Mouse (Mus musculus) CH12.LX (cell line): ENCODE results near the gene Slc31a1. TPM values are rescaled to one million over a fixed set of nuclear protein-coding genes. Genes with fewer than 3 reads are reported as not detected.

ENCODE experiments used
- DNase-seq: peaks from one replicate; pipeline ENCODE4 v3.0.0-alpha.2; 2013; ENCODE audit errors: extremely low read depth
- H3K27ac ChIP-seq: 2 replicates; pipeline ENCODE4 v1.5.1; 2012; ENCODE audit warnings: low read depth, mild to moderate bottlenecking, control low read depth, moderate library complexity; ENCODE audit not compliant: insufficient read depth
- H3K27me3 ChIP-seq: replicated peaks from 2 replicates; pipeline ENCODE3; 2012; ENCODE audit warnings: inconsistent platforms
- H3K36me3 ChIP-seq, 2 experiments: replicated peaks in 1 of 2; 2 replicates each; pipeline versions ENCODE3 to v1.6.1; 2012; ENCODE audit warnings: inconsistent platforms in 1 of 2, low read length in 1 of 2, mild to moderate bottlenecking in 1 of 2, mixed read lengths in 1 of 2, moderate library complexity in 1 of 2; ENCODE audit not compliant: control insufficient read depth in 1 of 2, insufficient read depth in 1 of 2
- H3K4me1 ChIP-seq, 2 experiments: 2 replicates each; pipeline ENCODE4 v1.6.1; 2012; ENCODE audit warnings: inconsistent platforms in 1 of 2, moderate library complexity in 1 of 2; ENCODE audit not compliant: insufficient read depth in 2 of 2, control insufficient read depth in 1 of 2
- H3K4me2 ChIP-seq: 2 replicates; pipeline ENCODE4 v1.6.1; 2012; ENCODE audit warnings: low read depth, mild to moderate bottlenecking, control low read depth; ENCODE audit not compliant: poor library complexity, insufficient read depth, severe bottlenecking
- H3K4me3 ChIP-seq, 3 experiments: fragments of 150-350 bp in 1 of 3; sonication (generic) in 1 of 3; replicated peaks in 1 of 3; 2 replicates each; pipeline versions ENCODE3 to v1.5.1; 2011 to 2012; ENCODE audit warnings: low read depth in 2 of 3, low read length in 2 of 3, mild to moderate bottlenecking in 2 of 3, moderate library complexity in 2 of 3, control low read depth in 1 of 3, improper control_type of control experiment in 1 of 3, inconsistent platforms in 1 of 3, mixed read lengths in 1 of 3; ENCODE audit not compliant: poor library complexity in 1 of 3
- H3K79me2 ChIP-seq: replicated peaks from 2 replicates; pipeline ENCODE4 v1.6.1; 2012; ENCODE audit warnings: mild to moderate bottlenecking, moderate library complexity; ENCODE audit not compliant: control insufficient read depth, poor library complexity, insufficient read depth, severe bottlenecking; ENCODE audit errors: extremely low read depth
- H3K9ac ChIP-seq: 2 replicates; pipeline ENCODE4 v1.6.1; 2012; ENCODE audit warnings: low read depth, mild to moderate bottlenecking, control low read depth, moderate library complexity; ENCODE audit not compliant: insufficient read depth
- H3K9me3 ChIP-seq: replicated peaks from 2 replicates; pipeline ENCODE3; 2012; ENCODE audit warnings: low read length, inconsistent platforms, mixed read lengths
- CHD2 ChIP-seq: IDR thresholded peaks from 2 replicates; pipeline ENCODE4 v1.6.1; 2011; ENCODE audit warnings: low read length, improper control_type of control experiment
- CTCF ChIP-seq, 2 experiments: IDR thresholded peaks in 1 of 2; conservative IDR thresholded peaks in 1 of 2; 2 replicates each; pipeline ENCODE4 v1.5.1; 2011 to 2012; ENCODE audit warnings: low read depth in 2 of 2, low read length in 2 of 2, improper control_type of control experiment in 1 of 2, inconsistent platforms in 1 of 2, mild to moderate bottlenecking in 1 of 2, moderate library complexity in 1 of 2
- ELF1 ChIP-seq: IDR thresholded peaks from 2 replicates; pipeline ENCODE4 v1.6.1; 2014; ENCODE audit warnings: low read depth, mild to moderate bottlenecking, inconsistent platforms, low read length, improper control_type of control experiment
- EP300 ChIP-seq: IDR thresholded peaks from 2 replicates; pipeline ENCODE4 v1.6.1; 2011; ENCODE audit warnings: low read length, improper control_type of control experiment
- ETS1 ChIP-seq: conservative IDR thresholded peaks from 2 replicates; pipeline ENCODE4 v1.6.1; 2012; ENCODE audit warnings: low read depth, mild to moderate bottlenecking, inconsistent platforms, low read length, improper control_type of control experiment, moderate library complexity
- HCFC1 ChIP-seq: IDR thresholded peaks from 2 replicates; pipeline ENCODE4 v1.6.1; 2012; ENCODE audit warnings: low read depth, mild to moderate bottlenecking, inconsistent platforms, low read length, improper control_type of control experiment
- IRF4 ChIP-seq: IDR thresholded peaks from 2 replicates; pipeline ENCODE4 v1.6.1; 2014; ENCODE audit warnings: low read depth, mild to moderate bottlenecking, inconsistent platforms, low read length, improper control_type of control experiment
- JUN ChIP-seq: IDR thresholded peaks from 2 replicates; pipeline ENCODE4 v1.6.1; 2011; ENCODE audit warnings: low read depth, mild to moderate bottlenecking, low read length, improper control_type of control experiment, moderate library complexity; ENCODE audit not compliant: insufficient read depth
- JUND ChIP-seq: conservative IDR thresholded peaks from 2 replicates; pipeline ENCODE4 v1.6.1; 2011; ENCODE audit warnings: low read depth, low read length, improper control_type of control experiment
- KAT2A ChIP-seq: IDR thresholded peaks from 2 replicates; pipeline ENCODE4 v1.6.1; 2012; ENCODE audit warnings: low read length, improper control_type of control experiment, inconsistent platforms; ENCODE audit not compliant: insufficient replicate concordance
- MAFK ChIP-seq: IDR thresholded peaks from 2 replicates; pipeline ENCODE4 v1.6.1; 2011; ENCODE audit warnings: low read length, improper control_type of control experiment; ENCODE audit not compliant: insufficient replicate concordance
- MAX ChIP-seq: IDR thresholded peaks from 2 replicates; pipeline ENCODE4 v1.6.1; 2011; ENCODE audit warnings: low read length, improper control_type of control experiment
- MAZ ChIP-seq: IDR thresholded peaks from 2 replicates; pipeline ENCODE4 v1.6.1; 2012; ENCODE audit warnings: low read depth, mild to moderate bottlenecking, inconsistent platforms, low read length, improper control_type of control experiment, moderate library complexity
- MEF2A ChIP-seq: IDR thresholded peaks from 2 replicates; pipeline ENCODE4 v1.6.1; 2014; ENCODE audit warnings: low read depth, mild to moderate bottlenecking, inconsistent platforms, low read length, improper control_type of control experiment, borderline replicate concordance
- MXI1 ChIP-seq: IDR thresholded peaks from 2 replicates; pipeline ENCODE4 v1.6.1; 2011; ENCODE audit warnings: mild to moderate bottlenecking, low read depth, low read length, improper control_type of control experiment
- MYC ChIP-seq: IDR thresholded peaks from 2 replicates; pipeline ENCODE4 v1.6.1; 2011; ENCODE audit warnings: low read depth, mild to moderate bottlenecking, improper control_type of control experiment, low read length
- NELFE ChIP-seq: IDR thresholded peaks from 2 replicates; pipeline ENCODE4 v1.6.1; 2011; ENCODE audit warnings: low read depth, low read length, improper control_type of control experiment
- NRF1 ChIP-seq: IDR thresholded peaks from 2 replicates; pipeline ENCODE4 v1.6.1; 2014; ENCODE audit warnings: low read depth, mild to moderate bottlenecking, inconsistent platforms, low read length, improper control_type of control experiment, moderate library complexity
- RAD21 ChIP-seq: IDR thresholded peaks from 2 replicates; pipeline ENCODE4 v1.6.1; 2011; ENCODE audit warnings: low read depth, mild to moderate bottlenecking, low read length, improper control_type of control experiment, moderate library complexity
- SMC3 ChIP-seq: IDR thresholded peaks from 2 replicates; pipeline ENCODE4 v1.6.1; 2011; ENCODE audit warnings: low read depth, low read length, improper control_type of control experiment
- TBP ChIP-seq: conservative IDR thresholded peaks from 2 replicates; pipeline ENCODE4 v1.6.1; 2011; ENCODE audit warnings: low read depth, low read length, improper control_type of control experiment
- TCF12 ChIP-seq: IDR thresholded peaks from 2 replicates; pipeline ENCODE4 v1.6.1; 2014; ENCODE audit warnings: low read depth, mild to moderate bottlenecking, inconsistent platforms, low read length, improper control_type of control experiment
- UBTF ChIP-seq: IDR thresholded peaks from 2 replicates; pipeline ENCODE4 v1.6.1; 2012; ENCODE audit warnings: low read depth, mild to moderate bottlenecking, inconsistent platforms, low read length, improper control_type of control experiment, moderate library complexity
- USF1 ChIP-seq: IDR thresholded peaks from 2 replicates; pipeline ENCODE4 v1.6.1; 2014; ENCODE audit warnings: low read depth, mild to moderate bottlenecking, inconsistent platforms, low read length, improper control_type of control experiment
- USF2 ChIP-seq: conservative IDR thresholded peaks from 2 replicates; pipeline ENCODE4 v1.6.1; 2011; ENCODE audit warnings: low read depth, low read length, improper control_type of control experiment
- ZC3H11A ChIP-seq: IDR thresholded peaks from 2 replicates; pipeline ENCODE4 v1.6.1; 2012; ENCODE audit warnings: low read depth, mild to moderate bottlenecking, inconsistent platforms, low read length, improper control_type of control experiment
- ZKSCAN1 ChIP-seq: IDR thresholded peaks from 2 replicates; pipeline ENCODE4 v1.6.1; 2012; ENCODE audit warnings: low read depth, inconsistent platforms, low read length, improper control_type of control experiment, borderline replicate concordance
- ZMIZ1 ChIP-seq: IDR thresholded peaks from 2 replicates; pipeline ENCODE4 v1.6.1; 2012; ENCODE audit warnings: low read depth, mild to moderate bottlenecking, inconsistent platforms, low read length, improper control_type of control experiment
- ZNF384 ChIP-seq: IDR thresholded peaks from 2 replicates; pipeline ENCODE4 v1.6.1; 2012; ENCODE audit warnings: low read depth, low read length, improper control_type of control experiment, inconsistent platforms
- dilution Hi-C: fragments of 300-500 bp; cut with MboI; formaldehyde crosslinking; loops from 2 replicates; pipeline ENCODE4 v1.14.3; 2020; ENCODE audit warnings: low sequenced_read_pairs; ENCODE audit not compliant: extremely low pct_unique_long_range_greater_than_20kb, extremely low pct_ligation_motif_present
- in situ Hi-C: fragments of 300-500 bp; cut with MboI; formaldehyde crosslinking; loops from 3 replicates; pipeline ENCODE4 v1.14.3; 2019; ENCODE audit warnings: low sequenced_read_pairs, low pct_ligation_motif_present, low pct_unique_long_range_greater_than_20kb, mixed read lengths
- polyA plus RNA-seq: library from polyadenylated mRNA; unstranded; fragments of >175 nt; gene quantifications from 2 replicates; pipeline ENCODE4 v1.2.1, GENCODE M21; 2012; ENCODE audit warnings: low read depth; ENCODE audit not compliant: insufficient read length
- total RNA-seq, 2 experiments: library from RNA; depleted of rRNA; stranded (reverse); fragments of 300-350 nt in 1 of 2; fragments of >200 nt in 1 of 2; gene quantifications; 2 replicates each; pipeline ENCODE4 v1.2.3; 2012 to 2014

Gene Slc31a1
- total and polyA plus RNA-seq, 3 experiments = 14.0 to 32.5 (median 19.7) TPM

DNA sequence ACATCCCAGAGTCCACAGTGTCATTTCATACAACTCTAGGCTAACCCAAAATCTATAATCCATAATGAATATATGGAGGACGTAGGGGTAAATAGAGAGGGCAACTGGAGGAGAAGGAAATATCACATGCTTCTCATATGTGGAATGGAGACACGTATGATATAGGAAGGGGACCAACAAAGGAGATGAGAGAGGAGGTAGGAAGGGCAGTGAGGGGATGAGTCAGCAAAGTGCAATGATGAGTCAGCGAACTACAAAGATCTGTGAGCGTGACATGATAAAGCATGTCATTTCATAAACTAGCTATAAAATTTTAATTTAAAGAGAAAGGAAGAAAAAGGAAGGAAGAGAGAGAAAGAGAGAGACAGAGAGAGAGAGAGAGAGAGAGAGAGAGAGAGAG lies 71.0 kb downstream of the Slc31a1 start:
- dilution Hi-C loops (no loop called here), in situ Hi-C loops (no loop called here)
- H3K79me2 ChIP-seq = no peaks in the 10 kb centered on the region
- H3K27me3 ChIP-seq = no peaks in the 10 kb centered on the region
- H3K9me3 ChIP-seq = no peaks in the 10 kb centered on the region
- peaks cover 8 to 49% of the 10 kb centered on the region in 2 experiments; a peak in 3 of 4 replicates for H3K4me1 ChIP-seq
- H3K4me2 ChIP-seq = no peak overlapping the region
- no peak overlapping the region for H3K27ac ChIP-seq
- H3K4me3 ChIP-seq = no peak overlapping the region
- no peak overlapping the region; the same call in 1 of the 2 replicates for H3K9ac ChIP-seq
- TF ChIP-seq MXI1 (peak; percentile 33; the same call in 1 of the 2 replicates), EP300 (peak; percentile 50; the same call in 1 of the 2 replicates), MAZ (no peak), KAT2A (no peak), IRF4 (peak; percentile 57), SMC3 (no peak), MAFK (peak; percentile 98), MYC (0 out of 2 replicates have a peak, but pooled peaks have one; percentile 26), JUN (peak; percentile 65), JUND (peak; percentile 66)
- H3K36me3 ChIP-seq = peaks cover 7 to 23% of the 10 kb centered on the region in 2 experiments
- peak; percentile 39 for DNase-seq

DNA sequence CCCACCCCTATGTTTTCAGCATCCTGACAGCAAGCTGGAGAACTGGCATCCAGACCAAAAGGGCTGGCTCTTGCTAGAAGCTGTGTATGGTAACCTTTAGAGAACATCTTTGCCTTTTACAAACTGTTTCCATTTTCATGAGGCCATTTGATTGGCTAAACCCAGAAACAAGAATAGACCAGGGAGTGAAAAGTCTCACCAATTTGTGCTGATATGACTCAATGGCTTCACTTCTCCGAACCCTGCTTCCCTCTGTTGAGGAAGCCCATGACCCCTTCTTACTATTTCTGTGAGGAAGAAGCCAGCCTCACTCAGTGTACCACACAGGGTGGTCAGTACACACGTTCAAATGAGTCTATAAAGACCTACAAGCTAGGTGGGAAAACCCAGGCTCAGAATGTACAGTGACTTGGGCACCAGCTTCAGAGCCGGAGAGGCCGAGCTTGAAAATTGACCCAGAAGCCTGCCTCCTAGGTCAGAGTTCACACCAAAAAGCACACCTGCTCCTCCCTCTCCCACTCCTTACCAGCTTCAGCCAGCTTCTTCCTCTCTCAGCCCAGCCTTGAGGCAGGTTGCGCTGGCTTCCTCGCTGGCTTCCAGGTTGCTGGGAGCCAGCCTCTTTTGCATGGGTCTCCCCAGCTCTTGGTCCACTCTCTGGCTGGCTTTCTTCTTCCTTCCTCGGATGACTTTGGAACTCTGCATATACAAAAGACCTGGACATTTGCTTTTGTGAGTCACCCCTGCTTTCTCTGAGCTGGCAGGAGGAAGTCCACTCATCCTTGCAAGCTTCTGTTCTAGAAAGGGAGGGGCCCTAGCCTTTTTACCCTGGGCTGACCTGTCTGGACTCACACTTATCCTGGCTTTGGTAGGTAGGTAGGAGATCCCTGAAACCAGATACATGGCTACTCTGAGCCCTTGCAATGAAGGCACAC lies 73.7 kb downstream of the Slc31a1 start:
- Histone ChIP-seq H3K9me3 (no peaks in the 10 kb centered on the region), H3K4me1 (peaks cover 8 to 58% of the 10 kb centered on the region in 2 experiments; a peak in 3 of 4 replicates), H3K4me3 (peak overlapping the region; percentile 9 to 30 (median 26)), H3K27me3 (no peaks in the 10 kb centered on the region), H3K9ac (peak overlapping the region; percentile 15), H3K27ac (peak overlapping the region; percentile 85), H3K79me2 (no peaks in the 10 kb centered on the region), H3K36me3 (peaks cover 0 to under 1% of the 10 kb centered on the region in 2 experiments), H3K4me2 (peak overlapping the region; percentile 88)
- dilution Hi-C loops (no loop called here), in situ Hi-C loops (no loop called here)
- DNase-seq = peak; percentile 75
- TF ChIP-seq MYC (no peak), MXI1 (0 out of 2 replicates have a peak, but pooled peaks have one; percentile 39), USF2 (no peak), TCF12 (peak; percentile 61; the same call in 1 of the 2 replicates), NRF1 (0 out of 2 replicates have a peak, but pooled peaks have one; percentile 4), JUND (peak; percentile 94), ZKSCAN1 (no peak), CHD2 (peak; percentile 57; the same call in 1 of the 2 replicates), HCFC1 (no peak), ZC3H11A (no peak), ELF1 (peak; percentile 17; the same call in 1 of the 2 replicates), TBP (peak; percentile 71), ZNF384 (no peak), ETS1 (peak; percentile 67), USF1 (no peak), NELFE (0 out of 2 replicates have a peak, but pooled peaks have one; percentile 25), MEF2A (peak; percentile 89), EP300 (peak; percentile 85), MAX (peak; percentile 62; the same call in 1 of the 2 replicates), RAD21 (no peak), UBTF (no peak), ZMIZ1 (peak; percentile 30; the same call in 1 of the 2 replicates), CTCF (conservative IDR thresholded peaks at IDR 0.05 in 1 of 2, IDR thresholded peaks at IDR 0.05 in 1 of 2; ENCODE audit: low read depth in 2 of 2, low read length in 2 of 2) (peak in 1 of 2 experiments; percentile 24; a peak in 1 of 4 replicates)
